Mouse (Mus musculus) right cerebral cortex, postnatal 10 days (tissue): ENCODE measurements around the gene Utp3.
A peak's percentile ranks its signal among the peaks of the same experiment; 100 is the strongest.
"Not testable (repeated sequence)": the region's sequence is repeated elsewhere in the genome, so short reads cannot be mapped to it uniquely, and the experiment has no call there.

ENCODE experiments used
- DNase-seq, 2 experiments: peaks; one replicate each; pipeline ENCODE4 v3.0.0; 2021; ENCODE audit warnings: low spot score in 2 of 2

Utp3 gene

GRCm38 (mm10) chr5:88554086-88554886, at the start of gene Utp3:
TSS of gene Utp3 (plus strand) at chr5:88554462.
- DNase-seq, result peak; percentile 97

GRCm38 (mm10) chr5:88508555-88508954, 45.7 kb upstream of the Utp3 start:
- DNase-seq, result no peak

GRCm38 (mm10) chr5:88508990-88509389, 45.3 kb upstream of the Utp3 start:
- DNase-seq, result no peak

GRCm38 (mm10) chr5:88519232-88519631, 35.0 kb upstream of the Utp3 start:
- peak in 1 of 2 experiments; percentile 43 for DNase-seq

GRCm38 (mm10) chr5:88527657-88528056, 26.6 kb upstream of the Utp3 start, which contains the start of gene Jchain:
TSS of gene Jchain (minus strand) at chr5:88527891.
- no peak for DNase-seq

- no peak for DNase-seq
These were observed 23.4 kb upstream of the Utp3 start for GRCm38 (mm10) chr5:88530908-88531307.

GRCm38 (mm10) chr5:88534697-88535096, 19.6 kb upstream of the Utp3 start:
- DNase-seq, result no peak

- DNase-seq, result no peak
These were observed 13.4 kb upstream of the Utp3 start for GRCm38 (mm10) chr5:88540845-88541244.

GRCm38 (mm10) chr5:88542651-88543282, 11.5 kb upstream of the Utp3 start:
- DNase-seq, result peak; percentile 48 to 62

GRCm38 (mm10) chr5:88544411-88544810, 9.9 kb upstream of the Utp3 start:
- not testable (repeated sequence) for DNase-seq

- DNase-seq, result no peak
These were observed 8.7 kb upstream of the Utp3 start for GRCm38 (mm10) chr5:88545536-88545935.

GRCm38 (mm10) chr5:88553271-88554085, 784 bp upstream of the Utp3 start:
- no peak for DNase-seq

GRCm38 (mm10) chr5:88558991-88559390, 4.7 kb downstream of the Utp3 start:
- no peak for DNase-seq

- no peak for DNase-seq
These were observed 7.0 kb downstream of the Utp3 start for GRCm38 (mm10) chr5:88561080-88561814.

GRCm38 (mm10) chr5:88562863-88563780, 8.9 kb downstream of the Utp3 start:
- no peak for DNase-seq

GRCm38 (mm10) chr5:88564501-88565147, 10.4 kb downstream of the Utp3 start, which contains the start of gene Rufy3:
TSS of gene Rufy3 (plus strand) at chr5:88565040.
- peak; percentile 80 to 83 for DNase-seq

- DNase-seq, result peak; percentile 60 to 71
These were observed 11.1 kb downstream of the Utp3 start for GRCm38 (mm10) chr5:88565148-88566033.

GRCm38 (mm10) chr5:88566034-88566841, 12.0 kb downstream of the Utp3 start:
- no peak for DNase-seq
